Mouse (Mus musculus) layer of hippocampus, adult 2 months (tissue): ENCODE results near the gene Lrmda. TPM values are rescaled to one million over a fixed set of nuclear protein-coding genes. Genes with fewer than 3 reads are reported as not detected.

Experiments used
- DNase-seq, 2 experiments: peaks; one replicate each; pipeline ENCODE4 v3.0.0; 2022; ENCODE audit warnings: low spot score in 2 of 2
- H3K27ac ChIP-seq: fragments of 200-600 bp; 2 replicates; pipeline ENCODE4 v1.8.1; 2022
- H3K4me3 ChIP-seq: fragments of 200-600 bp; 2 replicates; pipeline ENCODE4 v1.8.1; 2022; ENCODE audit warnings: mild to moderate bottlenecking
- CTCF ChIP-seq: fragments of 200-600 bp; conservative IDR thresholded peaks from 2 replicates; pipeline ENCODE4 v1.8.1; 2022; ENCODE audit warnings: antibody characterized with exemption, mild to moderate bottlenecking, moderate library complexity
- total RNA-seq, 2 experiments: library from RNA; stranded (reverse); gene quantifications; 2 replicates each; pipeline ENCODE4 v1.2.3; 2021

Lrmda gene
- total RNA-seq, 2 experiments from 2014 or later, result 0.87 to 1.5 TPM

- DNase-seq, result no peak
- H3K27ac ChIP-seq, result no peak overlapping the region
- TF ChIP-seq CTCF, result no peak
- H3K4me3 ChIP-seq, result no peak overlapping the region
Measured at GRCm38 (mm10) chr14:22673581-22673980, 654.1 kb downstream of the Lrmda start.

- no peak for TF ChIP-seq CTCF
- DNase-seq, result no peak
- Histone ChIP-seq H3K4me3 (no peak overlapping the region), H3K27ac (no peak overlapping the region)
Measured at GRCm38 (mm10) chr14:22679008-22679704, 659.6 kb downstream of the Lrmda start.

- DNase-seq, result no peak
- no peak overlapping the region for H3K27ac ChIP-seq
- no peak overlapping the region for H3K4me3 ChIP-seq
- no peak for TF ChIP-seq CTCF
Measured at GRCm38 (mm10) chr14:22679705-22680643, 660.5 kb downstream of the Lrmda start.

- H3K4me3 ChIP-seq, result no peak overlapping the region
- no peak for TF ChIP-seq CTCF
- DNase-seq, result no peak
- H3K27ac ChIP-seq, result no peak overlapping the region
Measured at GRCm38 (mm10) chr14:22686886-22687285, 667.4 kb downstream of the Lrmda start.

GRCm38 (mm10) chr14:22688399-22688798 lies 668.9 kb downstream of the Lrmda start:
- Histone ChIP-seq H3K27ac (no peak overlapping the region), H3K4me3 (no peak overlapping the region)
- DNase-seq, result no peak
- TF ChIP-seq CTCF, result no peak

DNA sequence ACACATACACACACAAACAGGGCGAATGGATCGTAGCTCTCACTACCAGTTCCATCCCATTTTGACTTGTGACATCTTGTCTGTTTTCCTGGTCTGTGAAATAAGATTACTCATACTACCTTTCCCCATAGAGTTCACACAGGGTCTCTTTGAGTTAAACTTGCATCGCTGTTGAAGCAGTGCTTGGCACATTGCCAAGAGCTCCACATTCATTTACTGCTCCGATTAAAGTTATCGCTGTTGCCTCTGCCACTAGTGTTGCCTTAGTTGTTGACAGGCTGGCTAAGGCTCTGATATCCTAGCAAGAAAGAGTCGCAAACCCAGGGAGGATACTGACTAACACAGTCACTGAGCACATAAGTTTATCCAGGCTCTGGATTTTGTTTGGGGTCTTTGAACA lies 675.9 kb downstream of the Lrmda start:
- Histone ChIP-seq H3K4me3 (no peak overlapping the region), H3K27ac (no peak overlapping the region)
- no peak for TF ChIP-seq CTCF
- no peak for DNase-seq

GRCm38 (mm10) chr14:22695931-22696365 lies 676.4 kb downstream of the Lrmda start:
- TF ChIP-seq CTCF, result no peak
- no peak for DNase-seq
- Histone ChIP-seq H3K27ac (no peak overlapping the region), H3K4me3 (no peak overlapping the region)

DNA sequence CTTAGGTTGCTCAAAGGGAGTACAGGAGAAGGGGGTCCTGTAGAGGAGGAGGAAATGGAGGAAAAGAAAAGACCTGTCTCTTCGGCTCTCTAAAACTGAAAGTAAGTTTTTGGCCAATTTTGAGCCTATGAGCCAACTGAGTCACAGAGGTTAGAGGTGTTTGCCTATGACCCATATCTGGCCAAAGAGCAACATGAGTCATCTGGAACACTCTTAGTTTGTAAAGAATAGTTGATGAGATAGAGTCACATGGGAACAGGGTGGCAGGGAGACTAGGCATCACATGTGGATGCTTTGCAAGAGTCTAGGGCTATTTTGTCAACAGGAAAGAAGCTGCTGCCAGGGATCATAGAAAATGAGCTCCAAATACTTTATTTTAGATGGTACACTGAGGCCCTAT lies 680.7 kb downstream of the Lrmda start:
- H3K27ac ChIP-seq, result no peak overlapping the region
- no peak for TF ChIP-seq CTCF
- H3K4me3 ChIP-seq, result no peak overlapping the region
- DNase-seq, result no peak

- no peak overlapping the region for H3K27ac ChIP-seq
Measured at GRCm38 (mm10) chr14:22700690-22701089, 681.2 kb downstream of the Lrmda start.

GRCm38 (mm10) chr14:22707958-22708701 lies 688.6 kb downstream of the Lrmda start:
- H3K27ac ChIP-seq, result no peak overlapping the region
- no peak for TF ChIP-seq CTCF
- DNase-seq, result no peak
- H3K4me3 ChIP-seq, result no peak overlapping the region

More at GRCm38 (mm10) chr14:22700690-22701089, 681.2 kb downstream of the Lrmda start:
- DNase-seq, result no peak
- no peak overlapping the region for H3K4me3 ChIP-seq
- no peak for TF ChIP-seq CTCF

DNA sequence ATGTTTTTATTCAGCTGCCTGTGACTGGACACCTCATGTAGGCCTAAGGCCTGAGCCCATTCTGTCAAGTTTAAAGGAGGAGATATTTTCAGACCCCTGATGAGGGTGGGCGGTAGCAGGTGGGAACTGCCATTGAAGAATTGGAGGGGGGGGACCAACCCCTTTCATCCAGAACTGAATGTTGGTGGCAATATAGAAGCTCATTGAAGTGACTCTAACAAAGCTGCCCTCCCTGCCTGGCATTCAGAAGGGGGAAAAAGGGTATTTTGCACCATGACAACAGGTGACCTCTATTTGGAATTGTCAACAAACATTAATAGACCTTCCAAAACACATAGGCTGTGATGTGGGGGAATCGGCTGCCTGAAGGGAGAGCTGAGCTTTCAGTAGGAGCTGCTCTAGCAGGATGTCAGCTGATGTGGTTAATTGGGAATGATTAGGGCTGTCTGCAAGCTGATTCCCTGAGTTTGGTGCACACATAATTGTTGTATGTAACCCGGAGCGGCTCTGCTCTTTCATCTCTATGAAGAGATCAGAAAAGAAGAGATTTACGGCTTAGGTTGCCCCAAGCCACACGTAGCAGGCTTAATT lies 690.7 kb downstream of the Lrmda start:
- no peak for TF ChIP-seq CTCF
- no peak overlapping the region for H3K4me3 ChIP-seq
- DNase-seq, result no peak
- H3K27ac ChIP-seq, result no peak overlapping the region

DNA sequence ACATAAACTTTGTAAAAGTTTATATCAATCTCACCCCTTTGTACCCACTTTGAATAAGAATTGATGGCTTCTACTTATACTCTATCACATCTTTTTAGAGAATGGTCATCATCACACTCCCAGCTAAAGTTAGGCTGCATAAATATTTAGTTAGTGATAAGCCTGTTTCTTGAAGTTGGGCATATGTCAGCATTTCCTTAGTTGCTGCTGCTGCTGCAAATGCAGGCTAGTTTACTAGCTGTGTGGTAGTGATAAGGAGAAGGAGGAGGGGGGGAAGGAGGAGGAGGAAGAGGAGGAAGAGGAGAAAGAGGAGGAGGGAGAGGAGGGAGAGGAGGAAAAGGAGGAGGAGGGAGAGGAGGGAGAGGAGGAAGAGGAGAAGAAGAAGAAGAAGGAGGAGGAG lies 692.9 kb downstream of the Lrmda start:
- no peak for DNase-seq
- no peak overlapping the region for H3K27ac ChIP-seq
- no peak overlapping the region for H3K4me3 ChIP-seq
- TF ChIP-seq CTCF, result no peak
